Mouse (Mus musculus): Measurements from ENCODE around the gene Fkbp11.

GRCm38 (mm10) chr15:98749093-98749492 lies 21.1 kb upstream of the Fkbp11 start:
- TF ChIP-seq CTCF (IDR thresholded peaks at IDR 0.05; ENCODE audit: insufficient read depth, low read length): no peak
- no peak for TF ChIP-seq POLR2A (IDR thresholded peaks at IDR 0.05; ENCODE audit: borderline replicate concordance, extremely low read depth, low read depth, low read length)

Data from lung, adult 2 months (tissue).